Mouse (Mus musculus): ENCODE data around the gene Tas1r3.

- no peak for TF ChIP-seq CTCF (IDR thresholded peaks at IDR 0.05; ENCODE audit: low read depth, low read length)
- no peak for TF ChIP-seq GATA2 (IDR thresholded peaks at IDR 0.05; ENCODE audit: borderline replicate concordance, low read depth, low read length)
- TF ChIP-seq GATA1 (IDR thresholded peaks at IDR 0.05; ENCODE audit: borderline replicate concordance, low read length) = no peak
- no peak for TF ChIP-seq TAL1 (conservative IDR thresholded peaks at IDR 0.05; ENCODE audit: low read depth, low read length)
Measured at GRCm38 (mm10) chr4:155811929-155812664, 51.1 kb downstream of the Tas1r3 start, which contains the start of gene Ccnl2.

Measured in G1E (cell line).